Mouse (Mus musculus): ENCODE data around the gene Fam3c. TPM values are rescaled to one million over a fixed set of nuclear protein-coding genes. Genes with fewer than 3 reads are reported as not detected.
"Not testable (repeated sequence)": the region's sequence is repeated elsewhere in the genome, so short reads cannot be mapped to it uniquely, and the experiment has no call there.

Fam3c gene
- total RNA-seq, 2 experiments from 2014 or later, result 20.2 to 51.0 TPM

GRCm38 (mm10) chr6:22293922-22294321, 62.1 kb downstream of the Fam3c start:
- ATAC-seq (replicated peaks; ENCODE audit: poor library complexity), result no peak

GRCm38 (mm10) chr6:22292056-22292455, 64.0 kb downstream of the Fam3c start:
- ATAC-seq (replicated peaks; ENCODE audit: poor library complexity), result no peak

- ATAC-seq (replicated peaks; ENCODE audit: poor library complexity), result no peak
Measured at GRCm38 (mm10) chr6:22290790-22291189, 65.3 kb downstream of the Fam3c start.

- ATAC-seq (replicated peaks; ENCODE audit: poor library complexity), result no peak
Measured at GRCm38 (mm10) chr6:22289461-22290021, 66.5 kb downstream of the Fam3c start.

GRCm38 (mm10) chr6:22288737-22289460, 67.1 kb downstream of the Fam3c start:
- peak; percentile 70 for ATAC-seq (replicated peaks; ENCODE audit: poor library complexity)

- 0 out of 2 replicates have a peak, but pooled peaks have one; percentile 15 for ATAC-seq (replicated peaks; ENCODE audit: poor library complexity)
Measured at GRCm38 (mm10) chr6:22288004-22288736, 67.9 kb downstream of the Fam3c start, which contains the start of gene Wnt16. Wnt16 (plus strand) TSS chr6:22288227.

GRCm38 (mm10) chr6:22282405-22282804, 73.6 kb downstream of the Fam3c start:
- 0 out of 2 replicates have a peak, but pooled peaks have one; percentile 20 for ATAC-seq (replicated peaks; ENCODE audit: poor library complexity)

GRCm38 (mm10) chr6:22280217-22280861, 75.7 kb downstream of the Fam3c start:
- ATAC-seq (replicated peaks; ENCODE audit: poor library complexity), result peak; percentile 79

- no peak for ATAC-seq (replicated peaks; ENCODE audit: poor library complexity)
Measured at GRCm38 (mm10) chr6:22277941-22278340, 78.1 kb downstream of the Fam3c start.

- no peak for ATAC-seq (replicated peaks; ENCODE audit: poor library complexity)
Measured at GRCm38 (mm10) chr6:22269840-22270521, 86.1 kb downstream of the Fam3c start.

GRCm38 (mm10) chr6:22268677-22269076, 87.4 kb downstream of the Fam3c start:
- no peak for ATAC-seq (replicated peaks; ENCODE audit: poor library complexity)

GRCm38 (mm10) chr6:22267807-22268667, 88.0 kb downstream of the Fam3c start:
- no peak for ATAC-seq (replicated peaks; ENCODE audit: poor library complexity)

GRCm38 (mm10) chr6:22266018-22266417, 90.0 kb downstream of the Fam3c start:
- no peak for ATAC-seq (replicated peaks; ENCODE audit: poor library complexity)

- ATAC-seq (replicated peaks; ENCODE audit: poor library complexity), result not testable (repeated sequence)
Measured at GRCm38 (mm10) chr6:22264094-22264493, 91.9 kb downstream of the Fam3c start.

- ATAC-seq (replicated peaks; ENCODE audit: poor library complexity), result no peak
Measured at GRCm38 (mm10) chr6:22262519-22262918, 93.5 kb downstream of the Fam3c start.

- ATAC-seq (replicated peaks; ENCODE audit: poor library complexity), result no peak
Measured at GRCm38 (mm10) chr6:22258784-22259183, 97.3 kb downstream of the Fam3c start.

Measured in megakaryocyte progenitor cell, adult 5-6 weeks (primary cell).